Mouse (Mus musculus): ENCODE data around the gene Klhl12. TPM values are rescaled to one million over a fixed set of nuclear protein-coding genes. Genes with fewer than 3 reads are reported as not detected.

Gene Klhl12
- 37.6 and 37.9 TPM in 2 replicates for polyA plus RNA-seq (2015; fragmentation: Nextera tagmentation; extraction: Ambion mirVana)

- no peaks in the 10 kb centered on the region for H3K27me3 ChIP-seq (ENCODE audit: control insufficient read depth, insufficient read depth, low read depth, low read length)
- peak within 1 kb of the TSS; percentile 73 for H3K4me3 ChIP-seq (ENCODE audit: low read depth, low read length)
- H3K36me3 ChIP-seq (ENCODE audit: control insufficient read depth, insufficient read depth, low read length): peaks cover 3% of the 10 kb centered on the region; the same call in 1 of the 2 replicates
- H3K9me3 ChIP-seq (replicated peaks; ENCODE audit: control insufficient read depth, low read length, poor library complexity, severe bottlenecking): no peaks in the 10 kb centered on the region
- H3K4me1 ChIP-seq (ENCODE audit: control insufficient read depth, insufficient read depth, low read length): peaks cover 15% of the 10 kb centered on the region
- peak; percentile 95 for ATAC-seq
- peak within 1 kb of the TSS; percentile 67 for H3K27ac ChIP-seq (ENCODE audit: low read length)
- peak within 1 kb of the TSS; percentile 84 for H3K9ac ChIP-seq (ENCODE audit: low read depth, low read length)
- peak within 1 kb of the TSS; percentile 81 for H3K4me2 ChIP-seq (ENCODE audit: low read length)
- WGBS: under 1% methylated on average over 60 of the region's 61 CpGs
Measured at GRCm38 (mm10) chr1:134454904-134455824, at the start of gene Klhl12. Gene Klhl12 (plus strand): TSS chr1:134455531.

- Histone ChIP-seq H3K36me3 (ENCODE audit: control insufficient read depth, insufficient read depth, low read length) (no peaks in the 10 kb centered on the region), H3K27ac (ENCODE audit: low read length) (no peak overlapping the region), H3K4me3 (ENCODE audit: low read depth, low read length) (peak overlapping the region; percentile 59), H3K4me1 (ENCODE audit: control insufficient read depth, insufficient read depth, low read length) (no peaks in the 10 kb centered on the region), H3K9me3 (replicated peaks; ENCODE audit: control insufficient read depth, low read length, poor library complexity, severe bottlenecking) (no peaks in the 10 kb centered on the region), H3K9ac (ENCODE audit: low read depth, low read length) (peak overlapping the region; percentile 72), H3K4me2 (ENCODE audit: low read length) (peak overlapping the region; percentile 90), H3K27me3 (ENCODE audit: control insufficient read depth, insufficient read depth, low read depth, low read length) (no peaks in the 10 kb centered on the region)
- WGBS: 39% methylated on average over 8 of the region's 8 CpGs
- ATAC-seq: peak; percentile 67
Measured at GRCm38 (mm10) chr1:134406414-134406771, 48.9 kb upstream of the Klhl12 start.

GRCm38 (mm10) chr1:134408080-134408479 is 47.3 kb upstream of the Klhl12 start:
- no peak overlapping the region for H3K4me2 ChIP-seq (ENCODE audit: low read length)
- no peaks in the 10 kb centered on the region for H3K36me3 ChIP-seq (ENCODE audit: control insufficient read depth, insufficient read depth, low read length)
- 76% methylated on average over 8 of the region's 8 CpGs for WGBS
- H3K27me3 ChIP-seq (ENCODE audit: control insufficient read depth, insufficient read depth, low read depth, low read length): no peaks in the 10 kb centered on the region
- no peak overlapping the region for H3K27ac ChIP-seq (ENCODE audit: low read length)
- H3K4me3 ChIP-seq (ENCODE audit: low read depth, low read length): no peak overlapping the region
- no peaks in the 10 kb centered on the region for H3K4me1 ChIP-seq (ENCODE audit: control insufficient read depth, insufficient read depth, low read length)
- H3K9me3 ChIP-seq (replicated peaks; ENCODE audit: control insufficient read depth, low read length, poor library complexity, severe bottlenecking): no peaks in the 10 kb centered on the region
- no peak for ATAC-seq
- no peak overlapping the region for H3K9ac ChIP-seq (ENCODE audit: low read depth, low read length)

- Histone ChIP-seq H3K27me3 (ENCODE audit: control insufficient read depth, insufficient read depth, low read depth, low read length) (no peaks in the 10 kb centered on the region), H3K4me2 (ENCODE audit: low read length) (no peak overlapping the region), H3K36me3 (ENCODE audit: control insufficient read depth, insufficient read depth, low read length) (no peaks in the 10 kb centered on the region), H3K9ac (ENCODE audit: low read depth, low read length) (no peak overlapping the region), H3K27ac (ENCODE audit: low read length) (no peak overlapping the region), H3K9me3 (replicated peaks; ENCODE audit: control insufficient read depth, low read length, poor library complexity, severe bottlenecking) (no peaks in the 10 kb centered on the region), H3K4me3 (ENCODE audit: low read depth, low read length) (no peak overlapping the region), H3K4me1 (ENCODE audit: control insufficient read depth, insufficient read depth, low read length) (peaks cover 17% of the 10 kb centered on the region)
- ATAC-seq: no peak
- WGBS: 91% methylated on average over 9 of the region's 9 CpGs
Measured at GRCm38 (mm10) chr1:134411706-134412629, 43.4 kb upstream of the Klhl12 start.

GRCm38 (mm10) chr1:134414038-134414437 is 41.3 kb upstream of the Klhl12 start:
- Histone ChIP-seq H3K9me3 (replicated peaks; ENCODE audit: control insufficient read depth, low read length, poor library complexity, severe bottlenecking) (no peaks in the 10 kb centered on the region), H3K36me3 (ENCODE audit: control insufficient read depth, insufficient read depth, low read length) (no peaks in the 10 kb centered on the region), H3K9ac (ENCODE audit: low read depth, low read length) (no peak overlapping the region), H3K27ac (ENCODE audit: low read length) (no peak overlapping the region), H3K4me2 (ENCODE audit: low read length) (no peak overlapping the region), H3K4me3 (ENCODE audit: low read depth, low read length) (no peak overlapping the region), H3K4me1 (ENCODE audit: control insufficient read depth, insufficient read depth, low read length) (peaks cover 26% of the 10 kb centered on the region), H3K27me3 (ENCODE audit: control insufficient read depth, insufficient read depth, low read depth, low read length) (no peaks in the 10 kb centered on the region)
- 52% methylated on average over 2 of the region's 2 CpGs for WGBS
- ATAC-seq: no peak

GRCm38 (mm10) chr1:134414501-134415167 is 40.7 kb upstream of the Klhl12 start:
- peak; percentile 18; the same call in 1 of the 2 replicates for ATAC-seq
- peak overlapping the region; percentile 70 for H3K4me2 ChIP-seq (ENCODE audit: low read length)
- 13% methylated on average over 11 of the region's 11 CpGs for WGBS

GRCm38 (mm10) chr1:134415168-134415831 is 40.0 kb upstream of the Klhl12 start, which contains the start of gene Adipor1:
Gene Adipor1 (plus strand): TSS chr1:134415378.
- H3K4me1 ChIP-seq (ENCODE audit: control insufficient read depth, insufficient read depth, low read length): peaks cover 34% of the 10 kb centered on the region
- no peaks in the 10 kb centered on the region for H3K9me3 ChIP-seq (replicated peaks; ENCODE audit: control insufficient read depth, low read length, poor library complexity, severe bottlenecking)
- H3K9ac ChIP-seq (ENCODE audit: low read depth, low read length): peak within 1 kb of the TSS; percentile 81
- WGBS: under 1% methylated on average over 64 of the region's 77 CpGs
- peak within 1 kb of the TSS; percentile 89 for H3K27ac ChIP-seq (ENCODE audit: low read length)
- peak; percentile 100 for ATAC-seq
- peak within 1 kb of the TSS; percentile 72 for H3K4me2 ChIP-seq (ENCODE audit: low read length)
- H3K4me3 ChIP-seq (ENCODE audit: low read depth, low read length): peak within 1 kb of the TSS; percentile 74
- no peaks in the 10 kb centered on the region for H3K27me3 ChIP-seq (ENCODE audit: control insufficient read depth, insufficient read depth, low read depth, low read length)
- H3K36me3 ChIP-seq (ENCODE audit: control insufficient read depth, insufficient read depth, low read length): no peaks in the 10 kb centered on the region

More at GRCm38 (mm10) chr1:134414501-134415167, 40.7 kb upstream of the Klhl12 start:
- Histone ChIP-seq H3K4me3 (ENCODE audit: low read depth, low read length) (peak overlapping the region; percentile 74), H3K27ac (ENCODE audit: low read length) (peak overlapping the region; percentile 89), H3K27me3 (ENCODE audit: control insufficient read depth, insufficient read depth, low read depth, low read length) (no peaks in the 10 kb centered on the region), H3K36me3 (ENCODE audit: control insufficient read depth, insufficient read depth, low read length) (no peaks in the 10 kb centered on the region), H3K4me1 (ENCODE audit: control insufficient read depth, insufficient read depth, low read length) (peaks cover 30% of the 10 kb centered on the region), H3K9ac (ENCODE audit: low read depth, low read length) (peak overlapping the region; percentile 21), H3K9me3 (replicated peaks; ENCODE audit: control insufficient read depth, low read length, poor library complexity, severe bottlenecking) (no peaks in the 10 kb centered on the region)

- H3K27ac ChIP-seq (ENCODE audit: low read length): no peak overlapping the region
- peaks cover 2% of the 10 kb centered on the region; the same call in 1 of the 2 replicates for H3K36me3 ChIP-seq (ENCODE audit: control insufficient read depth, insufficient read depth, low read length)
- ATAC-seq: no peak
- no peak overlapping the region for H3K4me2 ChIP-seq (ENCODE audit: low read length)
- H3K4me3 ChIP-seq (ENCODE audit: low read depth, low read length): no peak overlapping the region
- WGBS: 86% methylated on average over 2 of the region's 2 CpGs
- H3K27me3 ChIP-seq (ENCODE audit: control insufficient read depth, insufficient read depth, low read depth, low read length): no peaks in the 10 kb centered on the region
- H3K9me3 ChIP-seq (replicated peaks; ENCODE audit: control insufficient read depth, low read length, poor library complexity, severe bottlenecking): no peaks in the 10 kb centered on the region
- peaks cover 34% of the 10 kb centered on the region for H3K4me1 ChIP-seq (ENCODE audit: control insufficient read depth, insufficient read depth, low read length)
- H3K9ac ChIP-seq (ENCODE audit: low read depth, low read length): no peak overlapping the region
Measured at GRCm38 (mm10) chr1:134418414-134418975, 36.8 kb upstream of the Klhl12 start.

Measured in midbrain, embryonic 16.5 days (tissue).